Mouse (Mus musculus): ENCODE data around the gene Asb18.

- TF ChIP-seq CTCF (IDR thresholded peaks at IDR 0.05; ENCODE audit: extremely low read depth, insufficient read length, insufficient replicate concordance, low read depth, low read length) (no peak), POLR2A (IDR thresholded peaks at IDR 0.05; ENCODE audit: low read depth, low read length) (no peak)
Measured at GRCm38 (mm10) chr1:89926583-89927060, 87.8 kb downstream of the Asb18 start.
